Mouse (Mus musculus) lung, embryonic 14.5 days (tissue): ENCODE measurements at regions not wholly inside any gene's neighbourhood (a gene's known extent, or its start where the extent isn't known, plus 50 kb on each side); places are given as distances from the start of the nearest gene placed in this dataset.

ENCODE experiments used
- ATAC-seq: fragments of 200-750 bp; cut with Nextera tagmentation; 2 replicates; pipeline ENCODE4 v1.8.0; 2017; ENCODE audit warnings: mild to moderate bottlenecking, moderate TSS enrichment, moderate library complexity; ENCODE audit not compliant: insufficient read depth
- DNase-seq: peaks from one replicate; pipeline ENCODE4 v3.0.0-alpha.2; 2015
- H3K27ac ChIP-seq: fragments of 300-500 bp; sonication (generic); 2 replicates; pipeline ENCODE4 v1.5.1; 2014; ENCODE audit warnings: low read depth, mild to moderate bottlenecking, moderate library complexity
- H3K27me3 ChIP-seq: fragments of 300-500 bp; sonication (generic); 2 replicates; pipeline ENCODE4 v1.6.1; 2014; ENCODE audit warnings: low read length, control low read depth; ENCODE audit not compliant: insufficient read depth
- H3K36me3 ChIP-seq: fragments of 300-500 bp; sonication (generic); 2 replicates; pipeline ENCODE4 v1.6.1; 2014; ENCODE audit warnings: control low read depth; ENCODE audit not compliant: insufficient read depth
- H3K4me1 ChIP-seq: fragments of 300-500 bp; sonication (generic); 2 replicates; pipeline ENCODE4 v1.6.1; 2014; ENCODE audit warnings: antibody characterized with exemption, control low read depth; ENCODE audit not compliant: insufficient read depth
- H3K4me2 ChIP-seq: fragments of 300-500 bp; sonication (generic); 2 replicates; pipeline ENCODE4 v1.6.1; 2014; ENCODE audit warnings: mild to moderate bottlenecking
- H3K4me3 ChIP-seq: fragments of 300-500 bp; sonication (generic); 2 replicates; pipeline ENCODE4 v1.5.1; 2014; ENCODE audit warnings: low read depth, low read length
- H3K9ac ChIP-seq: fragments of 300-500 bp; sonication (generic); 2 replicates; pipeline ENCODE4 v1.6.1; 2014
- H3K9me3 ChIP-seq: fragments of 300-500 bp; sonication (generic); 2 replicates; pipeline ENCODE4 v1.6.1; 2016; ENCODE audit warnings: low read depth, low read length, control low read depth
- CTCF ChIP-seq: IDR thresholded peaks from 2 replicates; pipeline ENCODE4 v1.5.1; 2016; ENCODE audit warnings: antibody characterized with exemption, low read depth
- WGBS: fragments of 180-500 bp; shearing (Covaris S2); extraction: QIAGEN DNeasy Blood & Tissue Kit; methylation state at CpG from one replicate; pipeline ENCODE4 v1.1.7; 2014; 5-methylcytosine and 5-hydroxymethylcytosine counted together

GRCm38 (mm10) chr13:38756629-38757227 lies 97.9 kb upstream of the Eef1e1 start:
- H3K4me2 ChIP-seq = no peak overlapping the region
- no peak overlapping the region for H3K4me3 ChIP-seq
- no peaks in the 10 kb centered on the region for H3K27me3 ChIP-seq
- ATAC-seq = no peak
- WGBS = 83% methylated on average over 11 of the region's 11 CpGs
- no peaks in the 10 kb centered on the region for H3K4me1 ChIP-seq
- no peak overlapping the region for H3K27ac ChIP-seq
- H3K9ac ChIP-seq = no peak overlapping the region
- H3K9me3 ChIP-seq = peaks cover 2% of the 10 kb centered on the region; the same call in 1 of the 2 replicates
- H3K36me3 ChIP-seq = no peaks in the 10 kb centered on the region
- TF ChIP-seq CTCF = no peak
- DNase-seq = no peak

- Histone ChIP-seq H3K27ac (no peak overlapping the region), H3K9ac (no peak overlapping the region), H3K4me2 (no peak overlapping the region), H3K27me3 (no peaks in the 10 kb centered on the region), H3K9me3 (peaks cover 4% of the 10 kb centered on the region; the same call in 1 of the 2 replicates), H3K4me1 (no peaks in the 10 kb centered on the region), H3K36me3 (no peaks in the 10 kb centered on the region), H3K4me3 (no peak overlapping the region)
- WGBS = 69% methylated on average over 4 of the region's 4 CpGs
- no peak for TF ChIP-seq CTCF
- no peak for DNase-seq
- ATAC-seq = no peak
Measured at GRCm38 (mm10) chr13:38753722-38754121, 94.9 kb upstream of the Eef1e1 start.

GRCm38 (mm10) chr13:38751876-38752275 lies 93.0 kb upstream of the Eef1e1 start:
- Histone ChIP-seq H3K27me3 (no peaks in the 10 kb centered on the region), H3K9me3 (peaks cover 4% of the 10 kb centered on the region; the same call in 1 of the 2 replicates), H3K36me3 (no peaks in the 10 kb centered on the region), H3K4me2 (no peak overlapping the region), H3K4me1 (no peaks in the 10 kb centered on the region), H3K27ac (no peak overlapping the region), H3K4me3 (no peak overlapping the region), H3K9ac (no peak overlapping the region)
- DNase-seq (no peak), ATAC-seq (no peak)
- TF ChIP-seq CTCF = no peak
- 89% methylated on average over 1 of the region's 1 CpGs for WGBS

DNA sequence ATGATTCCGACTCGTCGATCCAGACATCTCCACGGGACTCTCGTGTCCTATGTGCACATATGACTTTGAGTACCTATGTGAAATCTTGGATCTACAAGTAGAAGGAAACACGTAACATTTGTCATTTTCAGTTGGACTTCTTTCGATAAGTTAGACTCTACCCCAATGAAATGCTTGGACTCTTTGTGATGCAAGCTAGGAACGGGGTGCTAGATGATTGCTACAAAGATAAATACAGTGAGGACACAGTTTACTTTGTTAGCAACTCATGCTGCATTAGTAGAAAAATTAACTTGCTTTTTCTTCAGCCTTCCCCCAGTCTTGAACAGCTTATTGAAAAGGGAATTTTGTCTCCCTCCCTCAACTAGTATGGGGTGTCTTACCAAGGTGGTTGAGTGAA lies 81.2 kb upstream of the Eef1e1 start:
- DNase-seq (no peak), ATAC-seq (no peak)
- Histone ChIP-seq H3K4me3 (no peak overlapping the region), H3K4me2 (no peak overlapping the region), H3K9me3 (no peaks in the 10 kb centered on the region), H3K4me1 (no peaks in the 10 kb centered on the region), H3K36me3 (no peaks in the 10 kb centered on the region), H3K27me3 (no peaks in the 10 kb centered on the region), H3K27ac (no peak overlapping the region), H3K9ac (no peak overlapping the region)
- TF ChIP-seq CTCF = no peak
- 84% methylated on average over 8 of the region's 8 CpGs for WGBS

DNA sequence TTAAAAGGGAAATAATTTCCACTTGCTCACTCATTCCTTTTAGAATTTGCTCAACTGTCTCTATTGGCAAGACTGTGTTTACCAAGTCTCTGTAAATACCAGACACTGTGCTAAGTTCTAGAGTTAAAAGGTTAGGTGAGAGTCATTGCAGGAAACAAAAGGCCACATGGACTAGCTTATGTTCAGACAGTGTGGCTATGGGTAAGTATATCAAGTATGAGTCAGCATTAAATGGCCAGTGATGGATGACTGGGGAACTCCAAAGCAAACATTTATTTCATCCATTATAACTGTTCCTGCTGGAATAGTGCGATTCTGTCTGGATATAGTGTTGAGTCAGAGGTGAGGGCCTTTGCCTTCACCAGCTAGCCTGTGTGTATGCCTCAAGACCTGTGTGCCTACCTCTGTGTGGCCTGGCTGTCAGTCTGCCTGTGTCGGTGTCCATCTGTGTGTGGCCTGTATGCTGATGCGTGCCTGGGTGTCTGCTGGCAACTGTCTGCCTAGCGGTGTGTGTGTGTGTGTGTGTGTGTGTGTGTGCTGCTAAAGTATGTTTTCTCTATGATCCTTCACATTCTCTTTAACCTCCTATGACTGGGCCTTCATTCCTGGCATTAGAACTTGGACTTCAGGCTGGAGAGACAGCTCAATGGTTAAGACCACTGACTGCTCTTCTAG lies 77.6 kb upstream of the Eef1e1 start:
- WGBS = 83% methylated on average over 4 of the region's 4 CpGs
- H3K27me3 ChIP-seq = no peaks in the 10 kb centered on the region
- no peak overlapping the region for H3K9ac ChIP-seq
- no peak overlapping the region for H3K4me2 ChIP-seq
- ATAC-seq (no peak), DNase-seq (no peak)
- TF ChIP-seq CTCF = no peak
- no peaks in the 10 kb centered on the region for H3K4me1 ChIP-seq
- H3K27ac ChIP-seq = no peak overlapping the region
- no peaks in the 10 kb centered on the region for H3K36me3 ChIP-seq
- no peak overlapping the region for H3K4me3 ChIP-seq
- H3K9me3 ChIP-seq = no peaks in the 10 kb centered on the region

GRCm38 (mm10) chr13:38735294-38735693 lies 76.4 kb upstream of the Eef1e1 start:
- Histone ChIP-seq H3K4me2 (no peak overlapping the region), H3K9ac (no peak overlapping the region), H3K9me3 (no peaks in the 10 kb centered on the region), H3K27me3 (no peaks in the 10 kb centered on the region), H3K27ac (no peak overlapping the region), H3K4me1 (no peaks in the 10 kb centered on the region), H3K4me3 (no peak overlapping the region), H3K36me3 (no peaks in the 10 kb centered on the region)
- ATAC-seq (no peak), DNase-seq (no peak)
- WGBS = 72% methylated on average over 6 of the region's 6 CpGs
- no peak for TF ChIP-seq CTCF

DNA sequence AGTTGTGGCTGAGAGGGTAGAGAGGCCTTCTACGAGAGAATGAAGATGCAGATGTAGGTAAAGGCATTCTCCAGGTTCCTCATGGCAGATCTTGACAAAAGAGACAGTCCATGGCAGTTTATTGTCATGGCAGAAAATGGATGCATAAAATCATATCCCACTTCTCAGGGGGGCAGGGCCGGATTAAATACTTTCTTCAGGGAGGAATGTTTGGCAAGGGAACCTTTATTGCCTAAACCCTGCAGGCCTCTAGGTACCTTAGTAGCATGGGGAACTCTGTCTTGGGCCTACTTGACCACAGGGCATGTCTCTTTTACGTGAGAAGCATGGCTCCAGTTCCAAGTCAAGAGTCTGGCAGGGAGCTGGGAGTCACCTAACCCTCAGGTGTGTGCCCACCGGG lies 74.4 kb upstream of the Eef1e1 start:
- WGBS = 74% methylated on average over 4 of the region's 4 CpGs
- no peak for TF ChIP-seq CTCF
- Histone ChIP-seq H3K27me3 (no peaks in the 10 kb centered on the region), H3K4me1 (no peaks in the 10 kb centered on the region), H3K36me3 (no peaks in the 10 kb centered on the region), H3K9ac (no peak overlapping the region), H3K4me3 (no peak overlapping the region), H3K4me2 (no peak overlapping the region), H3K27ac (no peak overlapping the region), H3K9me3 (no peaks in the 10 kb centered on the region)
- no peak for ATAC-seq
- DNase-seq = no peak
